Mouse (Mus musculus) T-helper 2 cell (primary cell): ENCODE data around the gene Nsf.

ENCODE experiments used
- in situ Hi-C: fragments of 300-600 bp; cut with MboI, MseI; formaldehyde crosslinking; loops from one replicate; pipeline ENCODE4 v1.15.1; 2025; ENCODE audit warnings: high pct_unique_total_duplicates

Gene Nsf

GRCm38 (mm10) chr11:103773387-103774227 is 180.2 kb downstream of the Nsf start, which contains the start of gene Wnt3:
Gene Wnt3, plus strand, starts transcription at chr11:103774150.
- in situ Hi-C loops, result no loop called here

GRCm38 (mm10) chr11:103772505-103773386 is 181.1 kb downstream of the Nsf start:
- in situ Hi-C loops, result no loop called here
